Mouse (Mus musculus) ES-E14 (cell line): ENCODE measurements at regions not wholly inside any gene's neighbourhood (a gene's known extent, or its start where the extent isn't known, plus 50 kb on each side); places are given as distances from the start of the nearest gene placed in this dataset.

Experiments
- DNase-seq: peaks from one replicate; pipeline ENCODE4 v3.0.0-alpha.2; 2013; ENCODE audit warnings: low read depth, low spot score
- H3K27ac ChIP-seq: 2 replicates; pipeline ENCODE4 v1.5.1; 2012; ENCODE audit warnings: low read depth, mild to moderate bottlenecking, low read length, moderate library complexity, mixed read lengths; ENCODE audit not compliant: poor library complexity, insufficient read depth, severe bottlenecking
- H3K36me3 ChIP-seq: 2 replicates; pipeline ENCODE4 v1.6.1; 2012; ENCODE audit warnings: mild to moderate bottlenecking, low read length, moderate library complexity, mixed read lengths; ENCODE audit not compliant: control insufficient read depth, poor library complexity, insufficient read depth, severe bottlenecking
- H3K4me1 ChIP-seq, 2 experiments: fragments of 150-350 bp in 1 of 2; sonication (generic) in 1 of 2; 2 replicates each; pipeline ENCODE4 v1.6.1; 2012; ENCODE audit warnings: low read length in 2 of 2, mild to moderate bottlenecking in 1 of 2, mixed read lengths in 1 of 2; ENCODE audit not compliant: control insufficient read depth in 2 of 2, insufficient read depth in 2 of 2, poor library complexity in 1 of 2
- H3K4me3 ChIP-seq, 2 experiments: fragments of 150-350 bp in 1 of 2; sonication (generic) in 1 of 2; 2 replicates each; pipeline ENCODE4 v1.5.1; 2012; ENCODE audit warnings: low read length in 2 of 2, low read depth in 1 of 2, mild to moderate bottlenecking in 1 of 2, mixed read lengths in 1 of 2; ENCODE audit not compliant: insufficient read depth in 1 of 2, poor library complexity in 1 of 2, severe bottlenecking in 1 of 2
- H3K9ac ChIP-seq: 2 replicates; pipeline ENCODE4 v1.6.1; 2012; ENCODE audit warnings: low read depth, mild to moderate bottlenecking, low read length, mixed read lengths; ENCODE audit not compliant: poor library complexity, insufficient read depth, severe bottlenecking
- H3K9me3 ChIP-seq: fragments of 150-350 bp; sonication (generic); 2 replicates; pipeline ENCODE4 v1.6.1; 2012; ENCODE audit warnings: low read depth, mild to moderate bottlenecking, low read length; ENCODE audit not compliant: control insufficient read depth, insufficient read depth
- CHD2 ChIP-seq: IDR thresholded peaks from 2 replicates; pipeline ENCODE4 v1.6.1; 2014; ENCODE audit warnings: mild to moderate bottlenecking, low read depth, low read length, inconsistent platforms
- HCFC1 ChIP-seq: IDR thresholded peaks from 2 replicates; pipeline ENCODE4 v1.6.1; 2012; ENCODE audit warnings: low read length, inconsistent platforms, borderline replicate concordance; ENCODE audit not compliant: insufficient read depth
- MAFK ChIP-seq: IDR thresholded peaks from 2 replicates; pipeline ENCODE4 v1.6.1; 2014; ENCODE audit warnings: mild to moderate bottlenecking, low read depth, low read length, inconsistent platforms; ENCODE audit not compliant: insufficient read depth
- ZC3H11A ChIP-seq: IDR thresholded peaks from 2 replicates; pipeline ENCODE4 v1.6.1; 2012; ENCODE audit warnings: low read depth, mild to moderate bottlenecking, inconsistent platforms, low read length, borderline replicate concordance
- ZNF384 ChIP-seq: IDR thresholded peaks from 2 replicates; pipeline ENCODE4 v1.6.1; 2012; ENCODE audit warnings: low read depth, low read length, inconsistent platforms
- in situ Hi-C, 2 experiments: fragments of 600-800 bp; cut with MboI; formaldehyde crosslinking; loops; one replicate each; pipeline ENCODE4 v1.15.1; 2025; ENCODE audit warnings: low sequenced_read_pairs in 2 of 2, inconsistent platforms in 1 of 2; ENCODE audit not compliant: unreplicated experiment in 2 of 2

DNA sequence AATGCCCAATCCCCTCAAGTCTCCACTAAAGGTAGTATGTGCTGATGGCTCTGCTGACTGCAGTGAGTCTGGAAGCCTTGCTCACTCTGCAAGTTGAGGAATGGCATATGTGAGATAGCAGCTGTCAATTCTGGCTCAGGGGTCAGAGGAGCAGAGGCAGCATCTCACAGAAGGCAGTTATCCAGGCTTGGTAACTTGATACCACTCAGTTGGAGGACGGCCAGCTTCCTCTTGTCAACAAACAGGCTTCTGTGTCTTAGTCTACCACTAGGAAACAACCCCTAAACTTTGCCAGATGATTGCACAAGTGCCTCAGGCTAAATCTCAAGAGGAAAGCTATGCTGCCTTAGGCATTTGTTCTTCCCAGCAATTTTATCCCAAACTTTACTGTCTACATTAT is 55.7 kb upstream of the Gabre start:
- DNase-seq, result no peak
- in situ Hi-C loops, result no loop called here
- no peak overlapping the region for H3K9ac ChIP-seq
- no peak for TF ChIP-seq CHD2
- no peaks in the 10 kb centered on the region for H3K9me3 ChIP-seq
- H3K36me3 ChIP-seq, result no peaks in the 10 kb centered on the region
- no peak overlapping the region for H3K4me3 ChIP-seq
- no peak overlapping the region for H3K27ac ChIP-seq
- H3K4me1 ChIP-seq, result no peaks in the 10 kb centered on the region; a peak in 1 of 4 replicates

DNA sequence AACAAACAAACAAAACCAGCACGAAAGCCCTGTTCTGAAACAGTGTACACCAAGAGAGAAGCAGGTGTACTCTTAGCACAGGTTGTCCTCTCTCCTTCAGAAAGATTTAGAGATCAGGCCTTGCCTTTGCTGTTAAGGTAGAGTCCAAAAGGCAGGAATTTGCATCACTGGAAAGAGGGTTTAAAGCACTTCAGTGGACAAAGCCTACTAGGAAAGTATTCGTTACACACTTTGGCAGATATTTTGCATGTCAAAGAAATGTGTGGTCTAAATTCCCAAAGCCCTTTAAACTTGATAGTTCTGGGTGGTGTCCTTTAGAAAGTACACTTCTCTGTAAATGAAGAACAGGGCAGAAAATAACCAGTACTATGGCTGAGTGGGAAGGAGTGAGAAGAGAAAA is 54.2 kb upstream of the Gabre start:
- DNase-seq, result peak; percentile 21
- no peaks in the 10 kb centered on the region for H3K36me3 ChIP-seq
- TF ChIP-seq ZNF384 (no peak), ZC3H11A (no peak), HCFC1 (no peak), CHD2 (no peak), MAFK (no peak)
- H3K9ac ChIP-seq, result no peak overlapping the region
- H3K9me3 ChIP-seq, result no peaks in the 10 kb centered on the region
- no peak overlapping the region for H3K4me3 ChIP-seq
- in situ Hi-C loops, result no loop called here
- H3K4me1 ChIP-seq, result no peaks in the 10 kb centered on the region; a peak in 1 of 4 replicates
- H3K27ac ChIP-seq, result no peak overlapping the region
